Mouse (Mus musculus) liver, embryonic 13.5 days (tissue): ENCODE results near the gene Cpne4. TPM values are rescaled to one million over a fixed set of nuclear protein-coding genes. Genes with fewer than 3 reads are reported as not detected.

Experiments used
- ATAC-seq: fragments of 200-750 bp; cut with Nextera tagmentation; 2 replicates; pipeline ENCODE4 v1.8.0; 2017; ENCODE audit warnings: low read depth, mild to moderate bottlenecking, moderate number of reproducible peaks, moderate library complexity
- DNase-seq: peaks from one replicate; pipeline ENCODE4 v3.0.0; 2022
- H3K27ac ChIP-seq: fragments of 300-500 bp; sonication (generic); 2 replicates; pipeline ENCODE4 v1.5.1; 2015; ENCODE audit warnings: moderate library complexity, mild to moderate bottlenecking, inconsistent platforms
- H3K27me3 ChIP-seq: fragments of 300-500 bp; sonication (generic); 2 replicates; pipeline ENCODE4 v1.6.1; 2015; ENCODE audit warnings: mild to moderate bottlenecking, inconsistent platforms
- H3K36me3 ChIP-seq: fragments of 300-500 bp; sonication (generic); 2 replicates; pipeline ENCODE4 v1.6.1; 2015; ENCODE audit warnings: mild to moderate bottlenecking, inconsistent platforms
- H3K4me1 ChIP-seq: fragments of 300-500 bp; sonication (generic); replicated peaks from 2 replicates; pipeline ENCODE4 v1.6.1; 2015; ENCODE audit warnings: inconsistent platforms
- H3K4me2 ChIP-seq: fragments of 300-500 bp; sonication (generic); 2 replicates; pipeline ENCODE4 v1.6.1; 2015; ENCODE audit warnings: inconsistent platforms, mild to moderate bottlenecking, moderate library complexity
- H3K4me3 ChIP-seq: fragments of 300-500 bp; sonication (generic); replicated peaks from 2 replicates; pipeline ENCODE4 v1.5.1; 2015; ENCODE audit warnings: mild to moderate bottlenecking, inconsistent platforms
- H3K9ac ChIP-seq: fragments of 300-500 bp; sonication (generic); 2 replicates; pipeline ENCODE4 v1.6.1; 2015; ENCODE audit warnings: mild to moderate bottlenecking, inconsistent platforms
- H3K9me3 ChIP-seq: fragments of 300-500 bp; sonication (generic); replicated peaks from 2 replicates; pipeline ENCODE4 v1.6.1; 2016; ENCODE audit warnings: inconsistent platforms
- WGBS: fragments of 180-500 bp; shearing (Covaris S2); methylation state at CpG from one replicate; pipeline ENCODE4 v1.1.7; 2015; ENCODE audit not compliant: insufficient replicate concordance; 5-methylcytosine and 5-hydroxymethylcytosine counted together
- polyA plus RNA-seq: library from polyadenylated mRNA; unstranded; fragments of >200 nt; fragmentation: Nextera tagmentation; extraction: Ambion mirVana; gene quantifications from 2 replicates; pipeline ENCODE4 v1.2.1, GENCODE M21; 2015

Cpne4 gene
- polyA plus RNA-seq, 1 experiment from 2014 or later = 0.12 TPM

DNA sequence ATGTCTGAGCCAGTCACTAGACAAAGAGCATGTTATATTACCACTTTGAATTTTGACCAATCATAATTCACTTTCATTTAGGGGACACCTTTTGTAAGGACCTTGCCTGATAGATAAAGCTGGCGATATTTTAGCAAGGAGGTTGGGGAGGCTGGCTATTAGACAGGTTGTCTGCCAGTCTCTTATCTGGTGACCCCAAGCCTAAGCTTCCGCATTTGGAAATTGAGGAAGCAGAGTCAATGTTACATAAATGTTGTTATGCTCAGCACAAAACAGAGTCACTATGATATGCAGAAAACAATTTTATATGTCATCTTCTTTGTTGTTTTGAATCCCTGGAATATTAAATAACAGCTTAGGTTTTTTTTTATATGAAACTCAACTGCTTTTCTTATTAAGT is 267.6 kb downstream of the Cpne4 start:
- no peak for DNase-seq
- WGBS = 50% methylated on average over 2 of the region's 2 CpGs

GRCm38 (mm10) chr9:104828646-104829045 is 281.6 kb downstream of the Cpne4 start:
- no peak overlapping the region for H3K9ac ChIP-seq
- DNase-seq (no peak), ATAC-seq (no peak)
- no peak overlapping the region for H3K27ac ChIP-seq
- no peak overlapping the region for H3K4me2 ChIP-seq
- H3K27me3 ChIP-seq = no peaks in the 10 kb centered on the region
- no peaks in the 10 kb centered on the region for H3K9me3 ChIP-seq
- WGBS = 35% methylated on average over 3 of the region's 3 CpGs
- no peak overlapping the region for H3K4me3 ChIP-seq
- H3K4me1 ChIP-seq = no peaks in the 10 kb centered on the region
- H3K36me3 ChIP-seq = no peaks in the 10 kb centered on the region

More for the DNA sequence above, 267.6 kb downstream of the Cpne4 start:
- Histone ChIP-seq H3K9me3 (no peaks in the 10 kb centered on the region), H3K4me2 (no peak overlapping the region), H3K27me3 (no peaks in the 10 kb centered on the region), H3K27ac (no peak overlapping the region), H3K4me3 (no peak overlapping the region), H3K9ac (no peak overlapping the region), H3K4me1 (no peaks in the 10 kb centered on the region), H3K36me3 (no peaks in the 10 kb centered on the region)
- no peak for ATAC-seq

- Histone ChIP-seq H3K36me3 (no peaks in the 10 kb centered on the region), H3K4me1 (no peaks in the 10 kb centered on the region), H3K27ac (no peak overlapping the region), H3K4me3 (no peak overlapping the region), H3K4me2 (no peak overlapping the region), H3K9me3 (no peaks in the 10 kb centered on the region), H3K9ac (no peak overlapping the region), H3K27me3 (no peaks in the 10 kb centered on the region)
- ATAC-seq (no peak), DNase-seq (no peak)
- WGBS = 76% methylated on average over 5 of the region's 5 CpGs
Observed at GRCm38 (mm10) chr9:104832934-104833539, 286.0 kb downstream of the Cpne4 start.

DNA sequence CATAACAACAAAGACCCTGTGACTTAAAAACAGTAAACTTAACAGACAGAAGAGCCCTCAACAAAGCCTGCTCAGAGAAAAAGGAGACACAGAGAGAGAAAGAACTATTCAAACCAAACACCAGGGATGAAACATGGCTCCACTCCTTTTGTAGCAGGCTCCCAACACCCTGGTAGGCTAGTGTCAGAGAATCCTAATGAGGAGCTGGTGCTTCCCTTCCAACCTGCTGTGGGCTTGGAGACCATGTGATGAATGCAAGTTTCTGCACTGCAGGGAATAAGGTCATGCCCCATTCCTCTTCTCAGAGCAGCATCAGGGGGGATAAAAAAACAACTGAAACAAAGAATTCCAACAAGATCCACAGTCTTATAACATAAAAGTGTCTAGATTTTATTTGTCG is 290.8 kb downstream of the Cpne4 start:
- H3K4me1 ChIP-seq = no peaks in the 10 kb centered on the region
- H3K27me3 ChIP-seq = no peaks in the 10 kb centered on the region
- no peak overlapping the region for H3K4me2 ChIP-seq
- no peaks in the 10 kb centered on the region for H3K9me3 ChIP-seq
- no peak for DNase-seq
- H3K4me3 ChIP-seq = no peak overlapping the region
- no peak for ATAC-seq
- WGBS = 61% methylated on average over 1 of the region's 1 CpGs
- no peak overlapping the region for H3K27ac ChIP-seq
- no peaks in the 10 kb centered on the region for H3K36me3 ChIP-seq
- no peak overlapping the region for H3K9ac ChIP-seq

GRCm38 (mm10) chr9:104841278-104841677 is 294.2 kb downstream of the Cpne4 start:
- Histone ChIP-seq H3K27ac (no peak overlapping the region), H3K27me3 (no peaks in the 10 kb centered on the region), H3K4me2 (no peak overlapping the region), H3K4me3 (no peak overlapping the region), H3K9me3 (no peaks in the 10 kb centered on the region), H3K9ac (no peak overlapping the region), H3K36me3 (no peaks in the 10 kb centered on the region), H3K4me1 (no peaks in the 10 kb centered on the region)
- DNase-seq (no peak), ATAC-seq (no peak)
- WGBS = 60% methylated on average over 1 of the region's 1 CpGs

- Histone ChIP-seq H3K4me2 (no peak overlapping the region), H3K36me3 (no peaks in the 10 kb centered on the region), H3K27me3 (no peaks in the 10 kb centered on the region), H3K9me3 (no peaks in the 10 kb centered on the region), H3K4me3 (no peak overlapping the region), H3K4me1 (no peaks in the 10 kb centered on the region), H3K27ac (no peak overlapping the region), H3K9ac (no peak overlapping the region)
- ATAC-seq = no peak
- DNase-seq = no peak
- 31% methylated on average over 2 of the region's 2 CpGs for WGBS
Observed at GRCm38 (mm10) chr9:104845226-104845930, 298.3 kb downstream of the Cpne4 start.

DNA sequence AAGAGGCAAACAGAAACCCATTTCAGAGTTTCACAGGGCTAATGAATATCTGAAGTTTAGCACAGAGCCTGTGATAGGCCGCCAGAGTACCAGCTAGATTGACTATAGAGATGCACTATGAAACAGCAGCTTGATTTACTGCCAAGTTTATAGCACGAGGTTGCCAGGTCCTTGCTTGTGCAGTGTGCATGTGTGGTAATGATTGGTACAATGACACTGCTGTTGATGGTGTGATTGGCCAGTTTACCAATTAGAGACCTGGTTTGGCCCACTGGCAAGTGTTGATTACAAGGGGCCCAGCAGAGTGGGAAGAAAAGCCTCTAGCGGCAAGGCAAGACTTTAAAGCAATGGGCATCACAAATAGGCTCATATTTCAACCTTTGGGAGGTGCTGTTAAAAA is 306.6 kb downstream of the Cpne4 start:
- H3K9me3 ChIP-seq = 0 out of 2 replicates have a peak, but pooled peaks cover 3% of the 10 kb centered on the region
- no peak overlapping the region for H3K27ac ChIP-seq
- no peak overlapping the region for H3K4me3 ChIP-seq
- ATAC-seq (no peak), DNase-seq (no peak)
- H3K36me3 ChIP-seq = no peaks in the 10 kb centered on the region
- H3K9ac ChIP-seq = no peak overlapping the region
- 52% methylated on average over 3 of the region's 3 CpGs for WGBS
- H3K4me2 ChIP-seq = no peak overlapping the region
- no peaks in the 10 kb centered on the region for H3K27me3 ChIP-seq
- H3K4me1 ChIP-seq = no peaks in the 10 kb centered on the region

GRCm38 (mm10) chr9:104854245-104854921 is 307.3 kb downstream of the Cpne4 start:
- H3K4me3 ChIP-seq = no peak overlapping the region
- no peaks in the 10 kb centered on the region for H3K4me1 ChIP-seq
- DNase-seq (no peak), ATAC-seq (no peak)
- H3K27me3 ChIP-seq = no peaks in the 10 kb centered on the region
- H3K9me3 ChIP-seq = 0 out of 2 replicates have a peak, but pooled peaks cover 3% of the 10 kb centered on the region
- H3K9ac ChIP-seq = no peak overlapping the region
- no peaks in the 10 kb centered on the region for H3K36me3 ChIP-seq
- H3K27ac ChIP-seq = no peak overlapping the region
- no peak overlapping the region for H3K4me2 ChIP-seq
- 58% methylated on average over 6 of the region's 6 CpGs for WGBS

DNA sequence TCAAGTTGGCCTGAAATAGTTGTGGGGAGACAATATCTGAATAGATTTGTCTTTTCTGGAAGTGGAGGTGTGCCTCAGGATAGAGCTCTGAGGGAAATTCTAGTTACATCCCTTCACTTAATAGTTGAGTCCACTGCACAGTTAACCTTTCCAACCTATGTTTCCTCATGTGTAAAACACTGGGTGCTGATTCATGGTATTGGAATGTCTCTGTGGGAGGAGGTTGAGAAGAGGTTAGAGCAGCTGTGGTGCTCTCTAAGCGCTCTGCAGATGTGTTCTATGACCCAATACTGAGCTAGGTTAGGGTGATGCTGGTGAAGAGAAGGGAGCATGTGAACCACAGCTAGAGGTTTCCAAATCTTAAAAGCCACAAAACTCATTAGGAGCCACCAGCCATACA is 318.7 kb downstream of the Cpne4 start:
- no peak overlapping the region for H3K4me3 ChIP-seq
- no peak overlapping the region for H3K27ac ChIP-seq
- H3K27me3 ChIP-seq = no peaks in the 10 kb centered on the region
- DNase-seq = no peak
- no peaks in the 10 kb centered on the region for H3K9me3 ChIP-seq
- no peak overlapping the region for H3K9ac ChIP-seq
- no peak for ATAC-seq
- no peaks in the 10 kb centered on the region for H3K36me3 ChIP-seq
- WGBS = 35% methylated on average over 1 of the region's 1 CpGs
- H3K4me1 ChIP-seq = no peaks in the 10 kb centered on the region
- H3K4me2 ChIP-seq = no peak overlapping the region

GRCm38 (mm10) chr9:104872586-104872985 is 325.5 kb downstream of the Cpne4 start:
- no peak overlapping the region for H3K27ac ChIP-seq
- H3K4me2 ChIP-seq = no peak overlapping the region
- H3K9ac ChIP-seq = no peak overlapping the region
- DNase-seq (no peak), ATAC-seq (no peak)
- H3K9me3 ChIP-seq = no peaks in the 10 kb centered on the region
- no peak overlapping the region for H3K4me3 ChIP-seq
- H3K4me1 ChIP-seq = no peaks in the 10 kb centered on the region
- H3K27me3 ChIP-seq = no peaks in the 10 kb centered on the region
- H3K36me3 ChIP-seq = no peaks in the 10 kb centered on the region
- WGBS = 65% methylated on average over 4 of the region's 4 CpGs

GRCm38 (mm10) chr9:104874157-104874556 is 327.1 kb downstream of the Cpne4 start:
- no peak overlapping the region for H3K4me2 ChIP-seq
- H3K4me3 ChIP-seq = no peak overlapping the region
- WGBS = 55% methylated on average over 3 of the region's 3 CpGs
- no peak overlapping the region for H3K9ac ChIP-seq
- ATAC-seq (no peak), DNase-seq (no peak)
- no peaks in the 10 kb centered on the region for H3K4me1 ChIP-seq
- no peaks in the 10 kb centered on the region for H3K9me3 ChIP-seq
- H3K27ac ChIP-seq = no peak overlapping the region
- no peaks in the 10 kb centered on the region for H3K36me3 ChIP-seq
- no peaks in the 10 kb centered on the region for H3K27me3 ChIP-seq
